Mouse (Mus musculus): ENCODE results near the gene Hecw2. TPM values are rescaled to one million over a fixed set of nuclear protein-coding genes. Genes with fewer than 3 reads are reported as not detected.

Gene Hecw2
- polyA plus RNA-seq, 1 experiment from 2014 or later: 0.99 TPM

DNA sequence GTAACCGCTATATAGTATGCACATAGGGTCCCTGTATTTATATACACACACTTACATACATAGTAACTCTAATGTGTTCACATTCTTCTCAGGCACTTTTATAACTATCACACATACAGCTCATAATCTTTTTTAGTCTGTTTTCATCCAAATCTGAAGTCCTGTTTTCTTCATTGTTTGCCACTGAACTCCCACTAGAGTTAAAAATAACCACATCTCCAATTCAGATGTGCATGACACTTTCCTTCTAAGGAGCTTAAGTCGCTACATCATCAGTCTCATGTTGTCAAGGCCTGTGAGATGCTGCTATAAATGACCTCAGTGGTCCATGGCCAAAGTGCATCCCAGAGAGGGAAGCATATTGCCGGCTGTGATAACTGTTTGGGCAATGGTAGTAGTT, 88.2 kb downstream of the Hecw2 start:
- H3K4me2 ChIP-seq: no peak overlapping the region
- no peaks in the 10 kb centered on the region for H3K36me3 ChIP-seq

DNA sequence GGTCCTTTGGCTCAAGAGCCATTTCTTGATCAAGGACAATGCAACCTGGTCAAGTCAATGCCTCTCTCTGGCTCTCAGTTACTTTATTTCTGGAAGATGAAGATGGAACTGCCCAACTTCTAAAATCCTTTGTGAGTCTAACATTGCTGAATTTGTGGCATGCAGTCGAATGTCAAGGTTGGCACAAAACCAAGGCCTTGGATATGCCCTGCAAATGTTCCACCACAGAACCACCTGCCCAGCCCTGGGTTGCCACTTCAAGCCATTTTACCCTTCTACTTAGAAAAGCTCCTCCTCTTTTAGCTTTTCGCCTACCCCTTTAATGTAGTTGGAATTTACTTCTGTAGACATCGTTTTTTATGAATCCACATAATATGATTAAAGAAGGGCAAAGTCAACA, 115.3 kb downstream of the Hecw2 start:
- Histone ChIP-seq H3K4me3 (no peak overlapping the region), H3K4me2 (no peak overlapping the region), H3K27ac (no peak overlapping the region), H3K9ac (no peak overlapping the region), H3K27me3 (replicated peaks) (no peaks in the 10 kb centered on the region), H3K9me3 (replicated peaks) (no peaks in the 10 kb centered on the region), H3K4me1 (no peaks in the 10 kb centered on the region), H3K36me3 (no peaks in the 10 kb centered on the region)
- ATAC-seq: no peak
- 57% methylated on average over 3 of the region's 3 CpGs for WGBS (ENCODE audit: insufficient replicate concordance)

More for the DNA sequence above, 88.2 kb downstream of the Hecw2 start:
- no peak overlapping the region for H3K27ac ChIP-seq
- H3K9me3 ChIP-seq (replicated peaks): no peaks in the 10 kb centered on the region
- WGBS (ENCODE audit: insufficient replicate concordance): 66% methylated on average over 3 of the region's 3 CpGs
- no peak overlapping the region for H3K4me3 ChIP-seq
- no peaks in the 10 kb centered on the region for H3K27me3 ChIP-seq (replicated peaks)
- no peak for ATAC-seq
- H3K4me1 ChIP-seq: no peaks in the 10 kb centered on the region
- H3K9ac ChIP-seq: no peak overlapping the region

GRCm38 (mm10) chr1:54074456-54074855, 120.5 kb downstream of the Hecw2 start:
- ATAC-seq: no peak
- Histone ChIP-seq H3K4me3 (no peak overlapping the region), H3K4me2 (no peak overlapping the region), H3K4me1 (no peaks in the 10 kb centered on the region), H3K36me3 (no peaks in the 10 kb centered on the region), H3K9ac (no peak overlapping the region), H3K27ac (no peak overlapping the region), H3K27me3 (replicated peaks) (no peaks in the 10 kb centered on the region), H3K9me3 (replicated peaks) (no peaks in the 10 kb centered on the region)
- 43% methylated on average over 1 of the region's 1 CpGs for WGBS (ENCODE audit: insufficient replicate concordance)

DNA sequence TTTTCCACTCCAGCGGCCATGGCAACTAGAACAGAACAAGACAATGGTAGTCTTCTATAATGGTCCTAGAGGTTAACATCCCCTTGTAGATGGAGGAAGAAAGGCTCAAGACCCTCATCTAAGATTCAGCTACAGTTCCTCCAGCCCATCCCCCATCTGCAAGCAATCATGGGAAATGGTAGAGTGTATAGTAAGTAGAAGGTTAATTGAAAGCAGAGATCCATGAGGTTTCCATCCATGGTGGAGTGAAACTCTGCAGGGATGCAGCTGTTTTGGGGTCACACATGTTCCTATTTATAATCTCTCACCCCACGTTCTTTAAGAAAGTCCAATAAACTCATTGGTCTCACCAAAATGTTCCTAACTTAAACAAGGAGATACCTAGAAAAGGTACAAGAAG, 124.8 kb downstream of the Hecw2 start:
- WGBS (ENCODE audit: insufficient replicate concordance): 75% methylated on average over 2 of the region's 2 CpGs
- no peak for ATAC-seq
- H3K4me2 ChIP-seq: no peak overlapping the region
- H3K9me3 ChIP-seq (replicated peaks): no peaks in the 10 kb centered on the region
- no peak overlapping the region for H3K9ac ChIP-seq
- no peaks in the 10 kb centered on the region for H3K27me3 ChIP-seq (replicated peaks)
- no peaks in the 10 kb centered on the region for H3K36me3 ChIP-seq
- H3K4me1 ChIP-seq: no peaks in the 10 kb centered on the region
- H3K27ac ChIP-seq: no peak overlapping the region
- H3K4me3 ChIP-seq: no peak overlapping the region

GRCm38 (mm10) chr1:54068248-54068647, 126.7 kb downstream of the Hecw2 start:
- no peak for ATAC-seq
- Histone ChIP-seq H3K27ac (no peak overlapping the region), H3K9ac (no peak overlapping the region), H3K4me1 (no peaks in the 10 kb centered on the region), H3K27me3 (replicated peaks) (no peaks in the 10 kb centered on the region), H3K4me2 (no peak overlapping the region), H3K9me3 (replicated peaks) (no peaks in the 10 kb centered on the region), H3K4me3 (no peak overlapping the region), H3K36me3 (no peaks in the 10 kb centered on the region)
- WGBS (ENCODE audit: insufficient replicate concordance): 42% methylated on average over 1 of the region's 1 CpGs

GRCm38 (mm10) chr1:54065434-54065833, 129.5 kb downstream of the Hecw2 start:
- H3K4me2 ChIP-seq: no peak overlapping the region
- no peaks in the 10 kb centered on the region for H3K27me3 ChIP-seq (replicated peaks)
- H3K9me3 ChIP-seq (replicated peaks): no peaks in the 10 kb centered on the region
- WGBS (ENCODE audit: insufficient replicate concordance): 60% methylated on average over 1 of the region's 1 CpGs
- no peaks in the 10 kb centered on the region for H3K36me3 ChIP-seq
- ATAC-seq: no peak
- H3K27ac ChIP-seq: no peak overlapping the region
- H3K4me1 ChIP-seq: no peaks in the 10 kb centered on the region
- H3K4me3 ChIP-seq: no peak overlapping the region
- H3K9ac ChIP-seq: no peak overlapping the region

DNA sequence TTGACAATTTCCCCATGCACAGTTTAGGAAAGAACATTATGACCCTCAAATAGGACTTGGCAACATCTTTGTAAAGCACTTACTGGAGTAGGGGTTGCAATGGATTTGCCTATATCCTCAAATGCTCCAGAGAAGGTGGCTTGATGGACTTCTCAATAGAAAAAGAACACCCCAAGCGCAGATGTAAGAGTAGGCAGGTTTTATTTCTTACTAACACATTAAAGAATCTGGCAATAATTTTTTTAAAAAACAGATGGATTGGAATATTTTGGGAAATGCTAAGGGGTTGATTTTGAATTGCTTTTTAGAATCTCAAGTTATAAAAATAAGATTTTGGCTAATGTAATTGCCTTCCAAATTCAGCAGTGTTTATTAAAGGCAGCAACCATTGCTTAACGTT, 133.9 kb downstream of the Hecw2 start:
- Histone ChIP-seq H3K9ac (no peak overlapping the region), H3K9me3 (replicated peaks) (no peaks in the 10 kb centered on the region), H3K27ac (no peak overlapping the region), H3K4me2 (no peak overlapping the region), H3K36me3 (no peaks in the 10 kb centered on the region), H3K4me3 (no peak overlapping the region), H3K4me1 (no peaks in the 10 kb centered on the region), H3K27me3 (replicated peaks) (no peaks in the 10 kb centered on the region)
- ATAC-seq: no peak
- 64% methylated on average over 2 of the region's 2 CpGs for WGBS (ENCODE audit: insufficient replicate concordance)

- Histone ChIP-seq H3K9me3 (replicated peaks) (no peaks in the 10 kb centered on the region), H3K27ac (no peak overlapping the region), H3K27me3 (replicated peaks) (no peaks in the 10 kb centered on the region), H3K36me3 (no peaks in the 10 kb centered on the region), H3K9ac (no peak overlapping the region), H3K4me2 (no peak overlapping the region), H3K4me3 (no peak overlapping the region), H3K4me1 (no peaks in the 10 kb centered on the region)
- WGBS (ENCODE audit: insufficient replicate concordance): 56% methylated on average over 1 of the region's 1 CpGs
- no peak for ATAC-seq
Observed at GRCm38 (mm10) chr1:54059731-54060130, 135.2 kb downstream of the Hecw2 start.

DNA sequence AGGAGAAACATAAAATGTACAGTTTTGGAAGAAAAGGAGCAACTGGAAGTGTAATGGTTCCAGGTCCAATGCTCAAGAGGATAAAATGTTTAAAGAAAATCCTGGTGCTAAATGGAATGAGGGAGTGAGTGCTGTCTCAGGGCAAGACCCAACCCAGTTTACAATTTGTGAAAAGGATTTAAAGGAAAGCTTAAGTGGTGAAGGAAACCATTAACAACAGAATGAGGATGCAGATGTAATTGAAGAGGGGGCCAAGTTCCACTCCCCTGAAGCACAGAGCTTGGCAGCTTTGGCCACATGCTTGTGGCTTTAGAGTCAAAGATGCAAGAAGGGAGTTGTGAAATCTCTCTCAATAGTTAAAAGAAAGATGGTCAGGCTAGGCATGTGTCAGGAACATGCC, 142.2 kb downstream of the Hecw2 start:
- H3K27me3 ChIP-seq (replicated peaks): no peaks in the 10 kb centered on the region
- H3K4me1 ChIP-seq: no peaks in the 10 kb centered on the region
- H3K4me3 ChIP-seq: no peak overlapping the region
- H3K9me3 ChIP-seq (replicated peaks): no peaks in the 10 kb centered on the region
- no peak overlapping the region for H3K4me2 ChIP-seq
- no peaks in the 10 kb centered on the region for H3K36me3 ChIP-seq
- no peak overlapping the region for H3K9ac ChIP-seq
- H3K27ac ChIP-seq: no peak overlapping the region
- ATAC-seq: no peak

DNA sequence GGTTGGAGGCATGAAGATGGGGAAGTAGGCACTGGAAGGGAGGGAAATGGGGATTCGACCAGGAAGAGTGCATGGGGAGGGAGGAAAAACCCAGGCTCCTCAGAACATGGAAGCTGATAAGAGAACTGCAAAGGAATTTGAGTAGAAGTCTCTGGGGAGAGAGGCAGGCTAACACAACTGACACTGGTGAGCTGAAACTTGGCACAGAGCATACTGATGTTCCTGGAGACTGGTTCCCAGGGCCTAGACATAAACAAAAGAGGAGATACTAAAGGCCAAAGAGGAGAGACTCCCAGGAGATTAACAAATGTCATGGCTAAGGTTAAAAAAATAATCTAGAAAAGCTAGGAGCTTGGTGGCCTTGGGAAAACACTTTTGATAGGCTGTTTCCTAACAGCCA, 148.0 kb downstream of the Hecw2 start:
- Histone ChIP-seq H3K9me3 (replicated peaks) (no peaks in the 10 kb centered on the region), H3K4me2 (no peak overlapping the region), H3K27ac (no peak overlapping the region), H3K27me3 (replicated peaks) (no peaks in the 10 kb centered on the region), H3K9ac (no peak overlapping the region), H3K4me1 (no peaks in the 10 kb centered on the region), H3K36me3 (no peaks in the 10 kb centered on the region), H3K4me3 (no peak overlapping the region)
- 24% methylated on average over 1 of the region's 1 CpGs for WGBS (ENCODE audit: insufficient replicate concordance)
- ATAC-seq: no peak

GRCm38 (mm10) chr1:54039062-54039461, 155.9 kb downstream of the Hecw2 start:
- 25% methylated on average over 2 of the region's 2 CpGs for WGBS (ENCODE audit: insufficient replicate concordance)
- Histone ChIP-seq H3K36me3 (no peaks in the 10 kb centered on the region), H3K27ac (no peak overlapping the region), H3K27me3 (replicated peaks) (no peaks in the 10 kb centered on the region), H3K4me2 (no peak overlapping the region), H3K9me3 (replicated peaks) (no peaks in the 10 kb centered on the region), H3K9ac (no peak overlapping the region), H3K4me3 (no peak overlapping the region), H3K4me1 (no peaks in the 10 kb centered on the region)
- ATAC-seq: no peak

DNA sequence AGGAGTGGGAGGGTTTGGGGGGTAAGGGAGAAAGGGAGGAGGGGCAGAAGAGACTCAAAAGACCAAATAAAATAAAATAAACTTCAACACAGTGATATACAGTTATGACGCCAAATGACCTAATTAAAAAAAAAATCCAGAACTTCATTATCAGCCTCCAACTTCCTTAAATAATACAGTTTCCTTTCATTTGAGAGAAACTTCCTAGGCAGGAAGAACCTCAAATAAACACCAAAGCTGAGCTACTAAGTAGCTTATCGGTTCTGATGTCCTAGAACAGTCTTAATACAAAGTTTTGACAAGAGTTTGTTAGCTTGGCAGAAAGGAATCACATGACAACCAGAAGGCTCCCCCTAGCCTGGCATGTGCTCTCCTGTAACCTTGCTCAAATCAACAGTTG, 177.3 kb downstream of the Hecw2 start:
- ATAC-seq: no peak

DNA sequence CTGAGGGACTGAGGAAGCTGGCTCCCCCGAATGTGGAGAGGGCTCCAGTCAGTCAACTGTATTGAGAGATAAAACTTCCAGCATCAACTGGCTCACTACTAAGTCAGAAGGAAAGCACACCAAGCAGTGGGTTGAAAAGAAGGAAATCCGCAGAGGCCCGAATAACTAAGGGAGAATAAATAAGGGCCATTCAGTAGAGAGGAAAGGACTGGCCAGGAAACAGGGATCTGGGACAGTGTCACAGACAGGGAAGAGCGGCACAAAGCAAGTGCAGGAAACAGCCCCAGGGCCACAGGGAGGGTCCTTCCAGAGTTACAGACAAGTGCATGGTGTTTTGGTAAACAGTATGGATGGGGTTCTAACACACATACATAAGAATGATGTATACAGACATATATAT, 179.2 kb downstream of the Hecw2 start:
- Histone ChIP-seq H3K4me3 (no peak overlapping the region), H3K4me2 (no peak overlapping the region), H3K27me3 (replicated peaks) (no peaks in the 10 kb centered on the region), H3K9me3 (replicated peaks) (no peaks in the 10 kb centered on the region), H3K9ac (no peak overlapping the region), H3K4me1 (no peaks in the 10 kb centered on the region), H3K27ac (no peak overlapping the region), H3K36me3 (no peaks in the 10 kb centered on the region)
- no peak for ATAC-seq
- WGBS (ENCODE audit: insufficient replicate concordance): 41% methylated on average over 4 of the region's 4 CpGs

More for the DNA sequence above, 177.3 kb downstream of the Hecw2 start:
- H3K9me3 ChIP-seq (replicated peaks): no peaks in the 10 kb centered on the region
- H3K4me3 ChIP-seq: no peak overlapping the region
- H3K4me1 ChIP-seq: no peaks in the 10 kb centered on the region
- H3K4me2 ChIP-seq: no peak overlapping the region
- H3K9ac ChIP-seq: no peak overlapping the region
- no peaks in the 10 kb centered on the region for H3K36me3 ChIP-seq
- no peak overlapping the region for H3K27ac ChIP-seq
- no peaks in the 10 kb centered on the region for H3K27me3 ChIP-seq (replicated peaks)
- 59% methylated on average over 2 of the region's 2 CpGs for WGBS (ENCODE audit: insufficient replicate concordance)

Data from liver, embryonic 12.5 days (tissue).